Mouse (Mus musculus) retina, postnatal 1 day (tissue): Measurements from ENCODE around the gene Wasf3.
A peak's percentile ranks its signal among the peaks of the same experiment; 100 is the strongest.
"Not testable (repeated sequence)": the region's sequence is repeated elsewhere in the genome, so short reads cannot be mapped to it uniquely, and the experiment has no call there.

ENCODE experiments used
- DNase-seq: peaks from one replicate; pipeline ENCODE4 v3.0.0-alpha.2; 2012

Wasf3 gene

DNA sequence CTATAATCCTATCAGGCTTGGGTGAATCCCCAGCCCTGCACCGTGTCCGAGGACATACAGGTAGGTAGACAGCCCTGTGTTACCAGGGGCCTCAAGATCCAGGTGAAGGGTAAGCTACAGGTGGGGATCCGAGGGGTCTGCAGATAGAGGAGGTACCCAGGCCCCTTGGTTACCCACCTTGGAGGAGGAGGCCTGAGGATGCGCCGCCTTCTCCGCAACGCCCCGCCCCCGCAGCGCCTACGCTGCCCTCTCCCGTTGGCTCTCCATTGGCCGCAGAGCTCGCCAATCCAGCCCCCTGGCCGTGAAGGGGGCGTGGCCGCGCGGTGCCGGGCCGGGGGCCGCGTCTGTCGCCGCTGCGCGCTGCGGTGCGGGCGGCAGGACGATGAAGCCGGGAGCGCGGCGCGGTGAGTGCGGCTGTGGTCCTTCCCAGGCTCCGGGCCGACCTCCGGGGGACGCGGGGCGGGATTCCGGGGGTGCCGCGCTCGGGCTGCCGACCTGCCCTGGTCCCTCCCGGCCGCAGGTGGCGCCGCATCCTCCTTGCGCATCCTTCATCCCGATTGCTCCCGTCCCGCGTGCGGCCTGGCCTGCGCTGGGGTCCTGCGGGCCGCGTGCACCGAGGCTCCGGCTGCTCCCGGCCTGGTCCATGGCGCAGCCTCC, at the start of gene Wasf3:
Wasf3 (plus strand) TSS at position 51 of the 657 bp plus-strand sequence.
- DNase-seq, result peak; percentile 94

DNA sequence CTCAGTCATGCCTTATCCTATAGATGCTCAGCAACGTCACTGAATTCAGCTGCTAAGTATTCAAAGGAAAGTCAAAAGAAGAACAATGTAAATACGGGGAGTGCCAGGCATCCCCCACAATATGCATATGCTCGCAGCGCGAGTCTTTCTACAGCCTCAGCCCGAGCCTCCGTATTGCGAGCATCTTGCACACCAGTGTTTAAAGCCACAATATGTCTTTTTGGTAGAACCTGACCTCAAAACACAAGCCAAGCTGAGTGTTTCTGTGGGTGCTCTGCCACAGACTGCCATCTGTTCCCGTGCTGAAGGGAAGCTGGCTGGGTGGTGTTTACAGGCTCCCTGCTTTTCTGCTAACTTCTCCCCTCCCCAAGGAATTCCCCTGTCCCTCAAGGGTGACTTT, 46.7 kb upstream of the Wasf3 start:
- DNase-seq, result no peak

GRCm38 (mm10) chr5:146340037-146340436, 44.7 kb upstream of the Wasf3 start:
- no peak for DNase-seq

DNA sequence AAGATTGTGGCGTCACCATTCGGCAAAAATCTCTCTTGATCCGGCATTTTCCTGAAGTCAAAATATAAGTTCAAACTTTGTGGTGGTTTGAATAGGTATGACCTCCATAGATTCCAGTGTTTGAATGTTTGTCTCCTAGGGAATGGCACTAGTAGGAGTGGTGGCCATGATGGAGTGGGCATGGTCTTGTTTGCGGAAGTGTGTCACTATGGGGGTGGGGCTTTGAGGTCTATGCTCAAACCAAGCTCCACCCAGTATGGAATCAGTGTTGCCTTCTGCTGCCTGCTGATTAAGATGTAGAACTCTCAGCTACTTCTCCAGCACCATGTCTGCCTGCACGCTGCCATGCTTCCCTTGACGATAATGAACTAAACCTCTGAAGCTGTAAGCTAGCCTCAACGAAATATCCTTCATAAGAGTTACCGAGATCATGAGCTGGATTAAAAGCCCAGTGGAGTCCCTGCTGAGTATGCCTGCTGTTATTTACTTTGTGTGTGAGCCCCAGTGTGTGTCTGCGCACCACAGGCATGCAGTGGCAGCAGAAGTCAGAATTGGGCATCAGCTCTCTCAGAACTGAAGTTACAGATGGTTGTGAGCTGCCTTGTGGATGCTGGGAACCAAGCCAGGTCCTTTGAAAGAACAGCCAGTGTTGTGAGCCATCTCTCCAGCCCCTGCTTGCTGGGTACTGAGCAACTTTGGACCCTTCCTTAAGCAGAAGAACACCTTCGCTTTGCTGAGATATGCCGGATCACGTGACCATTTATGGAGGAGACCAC, 39.7 kb upstream of the Wasf3 start:
- no peak for DNase-seq

- DNase-seq, result no peak
Measured at GRCm38 (mm10) chr5:146347081-146347480, 37.7 kb upstream of the Wasf3 start.

- DNase-seq, result no peak
Measured at GRCm38 (mm10) chr5:146349183-146349582, 35.6 kb upstream of the Wasf3 start.

GRCm38 (mm10) chr5:146350784-146351183, 34.0 kb upstream of the Wasf3 start:
- DNase-seq, result no peak

DNA sequence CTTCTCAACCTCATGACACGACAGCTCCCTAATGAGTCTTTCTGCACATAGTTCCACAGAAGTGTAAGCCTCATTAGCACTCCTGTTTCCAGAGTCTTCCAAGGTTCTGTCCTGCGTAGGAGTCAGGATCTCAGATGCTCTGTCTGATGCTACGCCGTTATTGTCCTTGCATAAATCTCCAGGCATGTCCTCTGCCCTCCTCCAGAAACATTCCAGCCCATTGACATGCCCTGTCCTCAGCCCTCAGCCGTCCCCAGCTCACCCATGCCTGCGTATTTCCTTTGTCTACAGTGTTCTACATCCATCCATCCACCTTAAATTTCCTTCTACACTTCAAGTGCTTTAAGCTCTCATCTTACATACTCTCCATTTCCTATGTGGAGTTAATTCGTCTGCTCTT, 32.8 kb upstream of the Wasf3 start:
- DNase-seq, result no peak

GRCm38 (mm10) chr5:146360386-146360785, 24.4 kb upstream of the Wasf3 start:
- peak; percentile 39 for DNase-seq

DNA sequence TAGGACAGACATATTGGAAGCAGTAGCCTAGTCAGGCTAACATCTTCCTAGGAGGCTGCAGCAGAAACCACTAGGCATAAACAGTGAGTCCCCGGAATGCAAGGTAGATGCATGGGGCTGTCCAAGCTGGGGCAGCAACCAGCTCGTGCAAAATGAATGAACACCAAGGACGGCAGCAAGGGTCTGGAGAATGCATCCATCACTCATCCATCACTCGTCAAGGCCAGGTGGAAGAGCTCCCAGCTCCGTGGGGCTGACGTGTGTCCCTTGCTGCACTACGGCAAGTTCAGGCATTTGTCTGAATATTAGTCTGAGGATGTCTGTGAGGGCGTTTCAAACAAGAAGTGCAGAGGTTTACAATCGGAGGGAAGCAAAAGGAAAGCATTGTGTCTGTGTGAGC, 22.1 kb upstream of the Wasf3 start:
- no peak for DNase-seq

DNA sequence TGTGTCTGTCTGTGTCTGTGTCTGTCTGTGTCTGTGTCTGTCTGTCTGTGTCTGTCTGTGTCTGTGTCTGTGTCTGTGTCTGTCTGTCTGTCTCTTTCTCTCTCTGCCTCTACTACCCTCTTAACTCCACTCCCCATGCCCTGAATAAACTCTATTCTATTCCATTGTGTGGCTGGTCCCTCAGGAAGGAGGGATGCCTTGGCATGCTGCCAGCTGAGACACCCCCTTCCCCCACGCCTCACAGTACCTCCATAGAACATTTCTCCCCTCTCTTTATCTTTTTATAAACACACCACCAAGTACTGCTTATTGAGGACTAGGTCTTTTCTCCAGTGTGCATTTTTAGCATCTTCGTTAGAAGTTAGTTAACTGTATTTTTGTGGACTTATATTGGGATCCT, 16.4 kb upstream of the Wasf3 start:
- no peak for DNase-seq

- DNase-seq, result peak; percentile 31
Measured at GRCm38 (mm10) chr5:146368971-146369370, 15.8 kb upstream of the Wasf3 start.

DNA sequence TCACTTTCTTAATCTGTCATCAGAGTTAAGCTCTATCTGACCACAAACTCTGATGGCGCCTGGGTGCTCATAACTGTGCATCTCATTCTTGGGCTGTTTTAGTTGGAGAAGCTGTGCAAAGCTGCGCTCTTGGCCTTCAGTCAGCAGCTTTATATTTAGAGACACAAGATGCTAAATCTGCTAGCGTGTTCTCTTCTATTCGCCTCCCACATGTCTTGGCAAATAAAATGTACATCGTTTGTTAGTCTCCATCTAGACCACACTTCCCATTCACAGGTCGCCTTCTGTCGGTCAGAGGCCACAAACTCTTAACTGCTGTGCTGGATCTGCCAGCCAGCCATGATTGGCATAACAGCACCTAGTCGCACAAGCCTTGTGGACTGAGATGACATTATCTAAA, 14.0 kb upstream of the Wasf3 start:
- no peak for DNase-seq

GRCm38 (mm10) chr5:146373238-146373637, 11.5 kb upstream of the Wasf3 start:
- DNase-seq, result peak; percentile 21

GRCm38 (mm10) chr5:146376601-146377000, 8.2 kb upstream of the Wasf3 start:
- DNase-seq, result no peak

GRCm38 (mm10) chr5:146380041-146380440, 4.7 kb upstream of the Wasf3 start:
- peak; percentile 69 for DNase-seq

DNA sequence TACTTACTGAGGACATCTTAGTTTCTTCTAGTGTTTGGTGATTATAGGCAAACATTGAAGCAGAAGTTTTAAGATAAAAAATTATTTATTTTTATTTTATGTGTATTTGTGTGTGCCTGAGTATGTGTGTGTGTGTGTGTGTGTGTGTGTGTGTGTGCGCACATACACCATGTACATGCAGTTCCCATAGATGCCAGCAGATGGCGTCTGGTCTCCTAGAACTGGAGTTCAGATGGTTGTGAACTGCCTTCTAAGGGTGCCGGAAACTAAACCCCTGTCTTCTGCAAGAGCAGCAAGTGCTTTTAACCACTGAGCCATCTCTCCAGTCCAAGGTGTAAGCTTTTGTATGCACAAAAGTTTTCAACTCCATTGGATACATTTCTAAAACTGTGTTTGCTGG, 2.5 kb upstream of the Wasf3 start:
- DNase-seq, result peak; percentile 35

DNA sequence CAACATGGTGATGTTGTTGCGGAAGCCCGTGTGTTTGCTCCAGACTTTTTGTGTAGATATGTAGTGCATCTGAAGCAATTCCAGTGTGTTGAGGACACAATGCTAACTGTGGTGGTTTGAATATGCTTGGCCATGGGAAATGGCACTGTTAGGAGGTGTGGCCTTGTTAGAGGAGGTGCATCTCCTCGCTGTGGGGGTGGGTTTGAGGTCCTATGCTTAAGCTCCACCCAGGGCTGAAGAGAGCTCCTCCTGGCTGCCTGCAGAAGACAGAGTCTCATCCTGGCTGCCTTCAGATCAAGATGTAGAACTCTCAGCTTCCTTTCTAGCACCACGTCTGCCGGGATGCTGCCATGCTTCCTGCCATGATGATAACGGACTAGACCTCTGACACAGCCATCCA, 1.4 kb upstream of the Wasf3 start:
- no peak for DNase-seq

DNA sequence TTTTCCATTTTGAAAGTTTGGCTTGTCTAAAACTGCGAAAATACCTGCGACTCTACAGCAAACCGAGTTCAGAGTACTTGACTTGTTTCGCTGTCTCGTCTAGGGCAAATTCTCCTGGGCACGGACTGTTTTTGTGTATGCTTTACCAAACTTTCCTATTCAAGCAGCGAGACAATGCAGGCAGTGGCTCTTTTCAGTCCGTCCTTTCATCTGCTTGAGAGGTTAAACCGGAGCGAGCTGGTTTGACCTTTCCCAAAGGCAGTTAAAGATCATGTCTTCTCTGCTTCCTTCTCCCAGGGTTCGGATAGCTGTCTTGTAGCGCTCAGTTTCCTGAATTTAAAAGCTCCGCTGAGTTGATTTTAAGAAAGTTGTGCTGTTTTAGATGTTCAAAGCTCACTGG, 1.2 kb downstream of the Wasf3 start:
- no peak for DNase-seq

- DNase-seq, result no peak
Measured at GRCm38 (mm10) chr5:146386906-146387305, 2.1 kb downstream of the Wasf3 start.

DNA sequence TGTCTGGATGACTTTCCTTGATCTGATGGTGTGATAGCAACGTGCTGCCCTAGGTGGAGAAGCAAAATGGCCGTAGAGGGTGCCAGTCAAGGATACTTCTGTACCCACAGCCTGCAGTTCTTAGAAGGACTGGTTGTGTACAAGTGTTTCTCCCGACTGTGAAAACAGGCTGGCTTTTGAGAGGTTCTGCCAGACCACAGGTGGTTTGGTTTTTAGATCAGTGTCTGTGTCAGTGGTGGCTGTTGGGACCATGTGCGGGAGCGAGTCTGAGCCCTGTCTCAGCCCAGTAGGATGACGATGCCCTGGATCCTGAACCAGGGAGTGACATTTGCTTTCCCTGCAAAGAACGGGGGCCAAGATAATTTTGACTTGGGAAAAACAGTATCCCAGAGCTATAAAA, 9.8 kb downstream of the Wasf3 start:
- DNase-seq, result no peak

DNA sequence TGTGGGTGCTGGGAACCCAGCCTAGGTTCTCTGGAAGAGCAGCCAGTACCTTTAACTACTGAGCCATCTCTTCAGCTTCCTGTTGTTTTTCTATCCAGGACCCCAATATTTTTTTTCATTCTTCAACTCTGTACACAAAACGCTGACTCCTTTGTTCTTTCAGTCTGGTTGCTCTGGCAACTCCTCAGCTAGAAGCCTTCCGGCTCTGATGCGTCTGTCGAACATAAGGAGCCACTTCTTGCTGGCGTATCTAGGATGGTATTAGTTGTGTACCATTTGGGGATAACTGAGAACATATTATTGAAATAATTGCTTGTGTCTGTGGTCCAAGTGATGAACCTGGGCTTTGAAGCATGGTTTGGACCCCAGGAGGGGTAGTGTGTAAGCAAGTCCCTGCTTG, 12.5 kb downstream of the Wasf3 start:
- DNase-seq, result no peak

- DNase-seq, result no peak
Measured at GRCm38 (mm10) chr5:146398386-146399115, 13.8 kb downstream of the Wasf3 start.

DNA sequence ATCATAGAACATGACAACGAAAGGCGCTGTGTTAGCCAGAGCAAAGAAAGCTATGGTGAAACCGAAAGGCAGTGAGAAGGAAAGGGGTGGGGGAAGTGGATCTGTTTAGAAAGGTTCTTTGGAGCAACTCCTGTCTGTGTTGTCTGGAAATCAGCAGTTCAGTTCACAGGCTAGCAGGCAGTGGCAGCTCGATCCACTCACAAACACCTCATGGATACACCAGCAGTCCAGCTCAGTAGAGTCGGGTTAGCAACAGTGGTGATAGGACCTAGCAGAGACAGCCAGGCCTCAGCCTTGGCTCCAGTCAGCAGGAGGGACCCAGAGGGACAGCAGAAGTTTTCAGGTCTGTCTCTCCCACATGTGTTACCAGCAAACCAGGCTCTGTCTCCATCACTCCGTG, 16.2 kb downstream of the Wasf3 start:
- not testable (repeated sequence) for DNase-seq
